Mouse (Mus musculus) liver, embryonic 16.5 days (tissue): ENCODE measurements at regions not wholly inside any gene's neighbourhood (a gene's known extent, or its start where the extent isn't known, plus 50 kb on each side); places are given as distances from the start of the nearest gene placed in this dataset.

ENCODE experiments used
- ATAC-seq: fragments of 200-750 bp; cut with Nextera tagmentation; 2 replicates; pipeline ENCODE4 v1.8.0; 2017; ENCODE audit warnings: low read depth, mild to moderate bottlenecking, moderate number of reproducible peaks, moderate library complexity
- H3K27ac ChIP-seq: fragments of 300-500 bp; sonication (generic); 2 replicates; pipeline ENCODE4 v1.5.1; 2014; ENCODE audit warnings: mild to moderate bottlenecking, low read length
- H3K27me3 ChIP-seq: fragments of 300-500 bp; sonication (generic); 2 replicates; pipeline ENCODE4 v1.6.1; 2014; ENCODE audit warnings: low read depth, low read length, mixed read lengths; ENCODE audit not compliant: control insufficient read depth, insufficient read depth
- H3K36me3 ChIP-seq: fragments of 300-500 bp; sonication (generic); 2 replicates; pipeline ENCODE4 v1.6.1; 2014; ENCODE audit warnings: mild to moderate bottlenecking; ENCODE audit not compliant: control insufficient read depth, insufficient read depth
- H3K4me1 ChIP-seq: fragments of 300-500 bp; sonication (generic); 2 replicates; pipeline ENCODE4 v1.6.1; 2014; ENCODE audit warnings: low read depth, low read length, mixed read lengths; ENCODE audit not compliant: control insufficient read depth
- H3K4me2 ChIP-seq: fragments of 300-500 bp; sonication (generic); 2 replicates; pipeline ENCODE4 v1.6.1; 2014; ENCODE audit warnings: low read depth, low read length, mixed read lengths
- H3K4me3 ChIP-seq: fragments of 300-500 bp; sonication (generic); 2 replicates; pipeline ENCODE4 v1.5.1; 2014; ENCODE audit warnings: low read depth, mild to moderate bottlenecking, low read length
- H3K9ac ChIP-seq: fragments of 300-500 bp; sonication (generic); 2 replicates; pipeline ENCODE4 v1.6.1; 2014; ENCODE audit warnings: low read depth, low read length
- H3K9me3 ChIP-seq: fragments of 300-500 bp; sonication (generic); replicated peaks from 2 replicates; pipeline ENCODE4 v1.6.1; 2016; ENCODE audit warnings: low read length; ENCODE audit not compliant: control insufficient read depth
- whole genome bisulfite sequencing: fragments of 180-500 bp; shearing (Covaris S2); extraction: QIAGEN DNeasy Blood & Tissue Kit; methylation state at CpG from one replicate; pipeline ENCODE4 v1.1.7; 2014; ENCODE audit not compliant: insufficient replicate concordance; 5-methylcytosine and 5-hydroxymethylcytosine counted together

- Histone ChIP-seq H3K36me3 (no peaks in the 10 kb centered on the region), H3K9me3 (no peaks in the 10 kb centered on the region; the same call in 1 of the 2 replicates), H3K27ac (no peak overlapping the region), H3K27me3 (no peaks in the 10 kb centered on the region), H3K4me2 (no peak overlapping the region), H3K9ac (no peak overlapping the region), H3K4me1 (no peaks in the 10 kb centered on the region), H3K4me3 (no peak overlapping the region)
- ATAC-seq = no peak
- WGBS = 59% methylated on average over 5 of the region's 5 CpGs
These were observed 113.4 kb upstream of the Tbx3 start for GRCm38 (mm10) chr5:119557071-119557470.

DNA sequence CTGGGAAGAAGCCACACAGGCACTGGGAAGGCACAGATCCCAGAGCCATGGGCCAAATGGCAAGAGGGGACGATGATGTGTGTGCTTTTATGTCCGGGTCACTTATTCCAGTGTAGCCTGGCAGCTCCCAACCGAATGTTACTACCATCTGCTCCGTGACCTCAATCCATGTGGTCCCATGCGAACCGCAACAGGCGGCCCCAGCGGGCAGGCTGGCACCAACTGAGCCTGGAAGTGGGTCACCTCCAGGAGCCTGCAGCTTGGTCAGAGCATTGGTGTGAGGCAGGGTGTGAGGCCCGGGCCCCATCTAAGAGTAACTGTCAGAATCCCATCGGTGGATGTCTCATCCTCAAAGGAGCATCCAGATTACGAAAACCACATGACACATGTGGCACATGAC is 110.8 kb upstream of the Tbx3 start:
- no peak overlapping the region for H3K27ac ChIP-seq

GRCm38 (mm10) chr5:119560392-119560791 is 110.1 kb upstream of the Tbx3 start:
- 69% methylated on average over 5 of the region's 5 CpGs for WGBS
- Histone ChIP-seq H3K4me2 (no peak overlapping the region), H3K27ac (no peak overlapping the region), H3K27me3 (no peaks in the 10 kb centered on the region; the same call in 1 of the 2 replicates), H3K4me1 (no peaks in the 10 kb centered on the region), H3K9me3 (no peaks in the 10 kb centered on the region; the same call in 1 of the 2 replicates), H3K36me3 (no peaks in the 10 kb centered on the region), H3K9ac (no peak overlapping the region), H3K4me3 (no peak overlapping the region)
- ATAC-seq = no peak

More for the DNA sequence above, 110.8 kb upstream of the Tbx3 start:
- H3K9ac ChIP-seq = no peak overlapping the region
- H3K4me3 ChIP-seq = no peak overlapping the region
- no peak overlapping the region for H3K4me2 ChIP-seq
- ATAC-seq = no peak
- no peaks in the 10 kb centered on the region for H3K36me3 ChIP-seq
- H3K27me3 ChIP-seq = no peaks in the 10 kb centered on the region; the same call in 1 of the 2 replicates
- WGBS = 81% methylated on average over 11 of the region's 11 CpGs
- H3K4me1 ChIP-seq = no peaks in the 10 kb centered on the region
- H3K9me3 ChIP-seq = no peaks in the 10 kb centered on the region; the same call in 1 of the 2 replicates

- Histone ChIP-seq H3K9ac (no peak overlapping the region), H3K27me3 (no peaks in the 10 kb centered on the region; the same call in 1 of the 2 replicates), H3K4me1 (no peaks in the 10 kb centered on the region), H3K9me3 (no peaks in the 10 kb centered on the region; the same call in 1 of the 2 replicates), H3K4me2 (no peak overlapping the region), H3K27ac (no peak overlapping the region), H3K4me3 (no peak overlapping the region), H3K36me3 (no peaks in the 10 kb centered on the region)
- ATAC-seq = no peak
- 62% methylated on average over 7 of the region's 7 CpGs for WGBS
These were observed 108.9 kb upstream of the Tbx3 start for GRCm38 (mm10) chr5:119561531-119561930.

GRCm38 (mm10) chr5:119563510-119564351 is 106.7 kb upstream of the Tbx3 start:
- H3K36me3 ChIP-seq = no peaks in the 10 kb centered on the region
- H3K9ac ChIP-seq = no peak overlapping the region
- no peak overlapping the region for H3K27ac ChIP-seq
- WGBS = 31% methylated on average over 33 of the region's 33 CpGs
- H3K27me3 ChIP-seq = no peaks in the 10 kb centered on the region; the same call in 1 of the 2 replicates
- ATAC-seq = no peak
- no peaks in the 10 kb centered on the region; the same call in 1 of the 2 replicates for H3K9me3 ChIP-seq
- H3K4me3 ChIP-seq = no peak overlapping the region
- H3K4me2 ChIP-seq = no peak overlapping the region
- H3K4me1 ChIP-seq = no peaks in the 10 kb centered on the region

- no peak overlapping the region for H3K4me3 ChIP-seq
- no peak overlapping the region for H3K4me2 ChIP-seq
- H3K4me1 ChIP-seq = no peaks in the 10 kb centered on the region
- no peak overlapping the region for H3K27ac ChIP-seq
- H3K36me3 ChIP-seq = no peaks in the 10 kb centered on the region
- WGBS = 46% methylated on average over 11 of the region's 11 CpGs
- H3K9me3 ChIP-seq = no peaks in the 10 kb centered on the region
- no peak overlapping the region for H3K9ac ChIP-seq
- ATAC-seq = peak; percentile 47; the same call in 1 of the 2 replicates
- no peaks in the 10 kb centered on the region; the same call in 1 of the 2 replicates for H3K27me3 ChIP-seq
These were observed 102.8 kb upstream of the Tbx3 start for GRCm38 (mm10) chr5:119567639-119568038.

- Histone ChIP-seq H3K4me1 (no peaks in the 10 kb centered on the region), H3K27ac (no peak overlapping the region), H3K36me3 (no peaks in the 10 kb centered on the region), H3K27me3 (no peaks in the 10 kb centered on the region), H3K9ac (no peak overlapping the region), H3K4me2 (no peak overlapping the region), H3K9me3 (peaks cover 5% of the 10 kb centered on the region), H3K4me3 (no peak overlapping the region)
- 42% methylated on average over 8 of the region's 8 CpGs for WGBS
- no peak for ATAC-seq
These were observed 100.4 kb upstream of the Tbx3 start for GRCm38 (mm10) chr5:119570054-119570453.

DNA sequence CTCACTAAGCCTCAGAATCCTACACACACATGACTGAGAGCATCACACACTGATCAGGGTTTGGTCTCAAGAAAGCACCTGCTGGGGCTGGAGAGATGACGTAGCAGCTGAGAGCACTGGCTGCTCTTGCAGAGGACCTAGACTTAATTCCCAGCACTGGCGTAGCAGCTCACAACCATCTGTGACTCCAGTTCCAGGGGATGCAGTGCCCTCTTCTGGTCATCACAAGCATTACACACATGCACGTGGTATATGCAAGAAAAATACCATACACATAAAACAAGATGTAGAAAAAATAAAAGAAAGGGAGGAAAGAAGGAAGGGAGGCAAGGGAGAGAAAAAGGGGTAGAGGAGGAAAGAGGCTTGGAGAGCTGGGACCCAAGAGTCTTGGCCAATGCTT is 98.8 kb upstream of the Tbx3 start:
- Histone ChIP-seq H3K27ac (no peak overlapping the region), H3K9ac (no peak overlapping the region), H3K4me1 (no peaks in the 10 kb centered on the region), H3K36me3 (no peaks in the 10 kb centered on the region), H3K4me3 (no peak overlapping the region), H3K4me2 (no peak overlapping the region), H3K9me3 (peaks cover 5% of the 10 kb centered on the region), H3K27me3 (no peaks in the 10 kb centered on the region)
- WGBS = 67% methylated on average over 3 of the region's 3 CpGs
- ATAC-seq = no peak

DNA sequence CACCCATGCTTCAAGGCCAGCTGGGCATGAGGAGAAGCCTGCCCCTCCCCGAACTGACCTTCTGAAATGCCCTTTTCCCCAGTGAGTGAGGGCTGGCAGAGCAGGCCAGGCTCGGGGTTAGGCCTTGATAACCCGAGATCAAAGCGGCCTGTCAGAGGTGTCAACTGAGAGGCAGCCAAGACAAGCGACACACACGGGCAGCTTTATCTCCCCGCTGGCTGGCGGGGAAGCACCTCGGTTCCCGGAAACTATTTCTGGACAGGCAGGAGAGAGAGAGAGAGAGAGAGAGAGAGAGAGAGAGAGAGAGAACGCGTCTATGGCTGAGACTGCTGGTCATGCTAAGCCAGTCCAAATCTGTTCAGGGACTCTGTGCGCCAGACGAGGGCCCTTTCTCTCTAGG is 95.3 kb upstream of the Tbx3 start:
- Histone ChIP-seq H3K4me1 (no peaks in the 10 kb centered on the region), H3K36me3 (no peaks in the 10 kb centered on the region), H3K4me3 (no peak overlapping the region), H3K9ac (no peak overlapping the region), H3K27me3 (no peaks in the 10 kb centered on the region), H3K4me2 (no peak overlapping the region), H3K9me3 (peaks cover 5% of the 10 kb centered on the region), H3K27ac (no peak overlapping the region)
- 22% methylated on average over 14 of the region's 14 CpGs for WGBS
- peak; percentile 62 for ATAC-seq
